Mouse (Mus musculus): Measurements from ENCODE around the gene Ang6. TPM values are rescaled to one million over a fixed set of nuclear protein-coding genes. Genes with fewer than 3 reads are reported as not detected.
A peak's percentile ranks its signal among the peaks of the same experiment; 100 is the strongest.
"Not testable (repeated sequence)": the region's sequence is repeated elsewhere in the genome, so short reads cannot be mapped to it uniquely, and the experiment has no call there.

The Ang6 gene
- polyA plus RNA-seq (2014; fragmentation: Nextera tagmentation; extraction: Ambion mirVana): not detected in 2 replicates

DNA sequence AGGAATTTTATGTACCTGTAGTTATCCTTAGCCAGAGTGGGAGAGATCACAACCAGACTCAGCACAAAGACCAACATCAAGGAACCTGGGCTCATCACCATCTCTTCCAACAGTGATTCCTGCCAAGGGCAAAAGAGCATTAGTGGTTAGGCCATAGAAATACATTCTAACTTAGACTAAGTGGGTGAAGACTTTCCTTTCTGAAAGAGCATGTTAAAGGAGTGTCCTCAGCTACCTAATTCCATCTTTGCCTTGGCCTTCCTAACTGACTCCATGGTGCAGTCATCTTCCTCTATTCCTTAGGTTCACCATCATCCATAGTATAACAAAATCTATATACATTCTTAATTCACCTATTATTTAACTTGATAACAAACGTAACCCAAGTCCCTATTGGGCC is at the start of gene Ang6:
Gene Ang6, minus strand, starts transcription at position 101 of the 400 bp plus-strand sequence.
- H3K9ac ChIP-seq (replicated peaks; ENCODE audit: low read length): no peak within 1 kb of the TSS
- WGBS: 94% methylated on average over 1 of the region's 1 CpGs
- H3K4me3 ChIP-seq (replicated peaks; ENCODE audit: low read depth, low read length): no peak within 1 kb of the TSS
- ATAC-seq (ENCODE audit: low FRiP score, low TSS enrichment) (no peak), DNase-seq (no peak)
- H3K4me1 ChIP-seq (ENCODE audit: control insufficient read depth, insufficient read depth, low read length): no peaks in the 10 kb centered on the region
- no peak within 1 kb of the TSS for H3K27ac ChIP-seq (replicated peaks; ENCODE audit: low read depth, low read length)
- no peaks in the 10 kb centered on the region for H3K27me3 ChIP-seq (ENCODE audit: control insufficient read depth, insufficient read depth, low read length)
- no peak within 1 kb of the TSS for H3K4me2 ChIP-seq (ENCODE audit: low read length)
- no peaks in the 10 kb centered on the region for H3K36me3 ChIP-seq (ENCODE audit: control insufficient read depth, insufficient read depth, low read length)
- no peaks in the 10 kb centered on the region for H3K9me3 ChIP-seq (ENCODE audit: control insufficient read depth, low read length)

DNA sequence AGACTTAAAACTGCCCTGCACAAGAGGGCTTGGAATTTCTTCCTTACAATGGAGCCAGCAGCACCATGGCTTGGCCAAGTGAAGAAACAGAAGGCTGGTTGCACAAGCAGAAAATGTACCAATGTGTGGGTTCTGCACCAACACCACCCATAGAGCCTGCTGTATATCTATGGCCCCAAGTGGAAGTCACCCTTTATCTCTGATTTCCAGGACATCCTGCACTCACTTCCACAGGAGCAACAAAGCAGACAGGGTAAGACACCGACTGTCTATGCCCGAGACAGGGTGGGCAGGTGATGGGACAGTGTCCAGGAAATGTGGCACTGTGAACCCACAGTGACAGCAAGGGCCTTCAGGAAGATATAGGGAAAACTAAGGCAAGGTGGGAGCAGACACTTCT is 44.5 kb upstream of the Ang6 start:
- not testable (repeated sequence) for H3K27ac ChIP-seq (replicated peaks; ENCODE audit: low read depth, low read length); H3K9me3 ChIP-seq (ENCODE audit: control insufficient read depth, low read length); H3K4me3 ChIP-seq (replicated peaks; ENCODE audit: low read depth, low read length); H3K36me3 ChIP-seq (ENCODE audit: control insufficient read depth, insufficient read depth, low read length); H3K27me3 ChIP-seq (ENCODE audit: control insufficient read depth, insufficient read depth, low read length); H3K9ac ChIP-seq (replicated peaks; ENCODE audit: low read length); H3K4me1 ChIP-seq (ENCODE audit: control insufficient read depth, insufficient read depth, low read length); H3K4me2 ChIP-seq (ENCODE audit: low read length); DNase-seq; ATAC-seq (ENCODE audit: low FRiP score, low TSS enrichment)
- WGBS: 90% methylated on average over 2 of the region's 2 CpGs

- not testable (repeated sequence) for ATAC-seq (ENCODE audit: low FRiP score, low TSS enrichment); H3K27me3 ChIP-seq (ENCODE audit: control insufficient read depth, insufficient read depth, low read length); H3K27ac ChIP-seq (replicated peaks; ENCODE audit: low read depth, low read length); H3K36me3 ChIP-seq (ENCODE audit: control insufficient read depth, insufficient read depth, low read length); H3K4me1 ChIP-seq (ENCODE audit: control insufficient read depth, insufficient read depth, low read length); H3K9ac ChIP-seq (replicated peaks; ENCODE audit: low read length); H3K4me3 ChIP-seq (replicated peaks; ENCODE audit: low read depth, low read length); DNase-seq; H3K4me2 ChIP-seq (ENCODE audit: low read length); H3K9me3 ChIP-seq (ENCODE audit: control insufficient read depth, low read length)
- WGBS: 86% methylated on average over 1 of the region's 3 CpGs
Measured at GRCm38 (mm10) chr14:44031828-44032227, 29.8 kb upstream of the Ang6 start.

GRCm38 (mm10) chr14:44009686-44010085 is 7.6 kb upstream of the Ang6 start:
- WGBS: 63% methylated on average over 2 of the region's 2 CpGs
- H3K9me3 ChIP-seq (ENCODE audit: control insufficient read depth, low read length); H3K4me2 ChIP-seq (ENCODE audit: low read length); H3K4me3 ChIP-seq (replicated peaks; ENCODE audit: low read depth, low read length); H3K9ac ChIP-seq (replicated peaks; ENCODE audit: low read length); H3K27me3 ChIP-seq (ENCODE audit: control insufficient read depth, insufficient read depth, low read length); DNase-seq; ATAC-seq (ENCODE audit: low FRiP score, low TSS enrichment); H3K36me3 ChIP-seq (ENCODE audit: control insufficient read depth, insufficient read depth, low read length); H3K27ac ChIP-seq (replicated peaks; ENCODE audit: low read depth, low read length); H3K4me1 ChIP-seq (ENCODE audit: control insufficient read depth, insufficient read depth, low read length): not testable (repeated sequence)

- DNase-seq; H3K27ac ChIP-seq (replicated peaks; ENCODE audit: low read depth, low read length): not testable (repeated sequence)
Measured at GRCm38 (mm10) chr14:44008021-44008420, 6.0 kb upstream of the Ang6 start.

GRCm38 (mm10) chr14:44001600-44001999 is 469 bp downstream of the Ang6 start:
- WGBS: 90% methylated on average over 3 of the region's 3 CpGs
- no peaks in the 10 kb centered on the region for H3K9me3 ChIP-seq (ENCODE audit: control insufficient read depth, low read length)
- no peaks in the 10 kb centered on the region for H3K36me3 ChIP-seq (ENCODE audit: control insufficient read depth, insufficient read depth, low read length)
- H3K4me3 ChIP-seq (replicated peaks; ENCODE audit: low read depth, low read length): no peak overlapping the region
- no peak overlapping the region for H3K4me2 ChIP-seq (ENCODE audit: low read length)
- H3K27me3 ChIP-seq (ENCODE audit: control insufficient read depth, insufficient read depth, low read length): no peaks in the 10 kb centered on the region
- no peak overlapping the region for H3K9ac ChIP-seq (replicated peaks; ENCODE audit: low read length)
- H3K27ac ChIP-seq (replicated peaks; ENCODE audit: low read depth, low read length): no peak overlapping the region
- DNase-seq: no peak
- H3K4me1 ChIP-seq (ENCODE audit: control insufficient read depth, insufficient read depth, low read length): no peaks in the 10 kb centered on the region
- no peak for ATAC-seq (ENCODE audit: low FRiP score, low TSS enrichment)

More at GRCm38 (mm10) chr14:44008021-44008420, 6.0 kb upstream of the Ang6 start:
- H3K36me3 ChIP-seq (ENCODE audit: control insufficient read depth, insufficient read depth, low read length); ATAC-seq (ENCODE audit: low FRiP score, low TSS enrichment); H3K4me3 ChIP-seq (replicated peaks; ENCODE audit: low read depth, low read length); H3K4me2 ChIP-seq (ENCODE audit: low read length); H3K9me3 ChIP-seq (ENCODE audit: control insufficient read depth, low read length); H3K4me1 ChIP-seq (ENCODE audit: control insufficient read depth, insufficient read depth, low read length); H3K27me3 ChIP-seq (ENCODE audit: control insufficient read depth, insufficient read depth, low read length); H3K9ac ChIP-seq (replicated peaks; ENCODE audit: low read length): not testable (repeated sequence)
- no CpG with 5 or more reads among the region's 1 CpGs for WGBS

GRCm38 (mm10) chr14:43998455-43999000 is 3.5 kb downstream of the Ang6 start:
- not testable (repeated sequence) for H3K4me1 ChIP-seq (ENCODE audit: control insufficient read depth, insufficient read depth, low read length); DNase-seq; H3K4me2 ChIP-seq (ENCODE audit: low read length); ATAC-seq (ENCODE audit: low FRiP score, low TSS enrichment); H3K9me3 ChIP-seq (ENCODE audit: control insufficient read depth, low read length); H3K27me3 ChIP-seq (ENCODE audit: control insufficient read depth, insufficient read depth, low read length); H3K4me3 ChIP-seq (replicated peaks; ENCODE audit: low read depth, low read length); H3K36me3 ChIP-seq (ENCODE audit: control insufficient read depth, insufficient read depth, low read length); H3K27ac ChIP-seq (replicated peaks; ENCODE audit: low read depth, low read length); H3K9ac ChIP-seq (replicated peaks; ENCODE audit: low read length)
- 77% methylated on average over 2 of the region's 2 CpGs for WGBS

GRCm38 (mm10) chr14:43987404-43987803 is 14.7 kb downstream of the Ang6 start:
- not testable (repeated sequence) for ATAC-seq (ENCODE audit: low FRiP score, low TSS enrichment); H3K27me3 ChIP-seq (ENCODE audit: control insufficient read depth, insufficient read depth, low read length); H3K9ac ChIP-seq (replicated peaks; ENCODE audit: low read length); H3K4me1 ChIP-seq (ENCODE audit: control insufficient read depth, insufficient read depth, low read length); H3K27ac ChIP-seq (replicated peaks; ENCODE audit: low read depth, low read length); H3K9me3 ChIP-seq (ENCODE audit: control insufficient read depth, low read length); H3K4me3 ChIP-seq (replicated peaks; ENCODE audit: low read depth, low read length); H3K4me2 ChIP-seq (ENCODE audit: low read length); H3K36me3 ChIP-seq (ENCODE audit: control insufficient read depth, insufficient read depth, low read length)
- DNase-seq: peak; percentile 70
- 15% methylated on average over 5 of the region's 5 CpGs for WGBS

DNA sequence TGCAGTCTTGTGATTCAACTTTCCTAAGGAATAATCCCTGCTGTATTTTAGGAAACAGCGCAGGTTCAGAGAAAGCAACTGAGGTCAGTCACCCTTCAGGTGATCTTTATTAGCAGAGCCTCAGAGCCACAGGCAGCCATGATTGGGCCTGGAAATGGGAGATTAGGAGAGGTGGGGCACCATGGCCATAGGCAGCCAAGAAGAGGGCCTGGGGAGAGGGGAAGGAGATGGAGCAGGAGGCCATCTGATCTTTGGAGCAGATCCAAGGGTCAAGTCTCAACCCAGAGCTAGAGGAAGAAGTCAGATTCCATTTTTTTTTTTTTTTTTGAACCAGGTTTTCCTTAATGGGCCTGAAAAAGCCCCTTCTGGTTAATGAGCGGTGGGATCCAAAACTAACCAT is 15.9 kb downstream of the Ang6 start:
- H3K9me3 ChIP-seq (ENCODE audit: control insufficient read depth, low read length): no peaks in the 10 kb centered on the region
- 89% methylated on average over 2 of the region's 2 CpGs for WGBS
- DNase-seq (no peak), ATAC-seq (ENCODE audit: low FRiP score, low TSS enrichment) (no peak)
- no peak overlapping the region for H3K27ac ChIP-seq (replicated peaks; ENCODE audit: low read depth, low read length)
- H3K4me2 ChIP-seq (ENCODE audit: low read length): no peak overlapping the region
- no peak overlapping the region for H3K4me3 ChIP-seq (replicated peaks; ENCODE audit: low read depth, low read length)
- no peaks in the 10 kb centered on the region for H3K36me3 ChIP-seq (ENCODE audit: control insufficient read depth, insufficient read depth, low read length)
- H3K27me3 ChIP-seq (ENCODE audit: control insufficient read depth, insufficient read depth, low read length): no peaks in the 10 kb centered on the region
- no peaks in the 10 kb centered on the region for H3K4me1 ChIP-seq (ENCODE audit: control insufficient read depth, insufficient read depth, low read length)
- H3K9ac ChIP-seq (replicated peaks; ENCODE audit: low read length): no peak overlapping the region

All from midbrain, embryonic 14.5 days (tissue).